ENCODE assay signal across 28 mouse cellular contexts in the genomic region with DNA sequence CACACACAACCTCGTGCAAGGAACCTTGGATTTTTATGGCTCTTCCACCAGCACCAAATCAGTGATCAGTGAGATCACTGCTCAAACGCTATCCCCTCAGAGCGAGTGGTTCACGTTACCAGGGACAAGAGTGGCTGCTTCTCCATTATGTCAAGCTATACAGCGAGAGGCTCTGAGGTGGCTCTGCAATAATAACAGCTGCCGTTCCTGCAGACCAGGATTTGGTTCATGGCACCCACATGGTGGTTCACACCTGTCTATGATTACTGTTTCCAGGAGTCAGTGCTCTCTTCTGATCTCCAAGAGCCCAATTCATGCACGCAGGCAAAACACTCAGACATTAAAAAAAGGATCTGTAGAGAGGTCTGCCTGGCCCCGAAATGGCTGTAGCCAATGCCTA. TPM values are rescaled to one million over a fixed set of nuclear protein-coding genes. Genes with fewer than 3 reads are reported as not detected.
"Had no signal": no experiment of that assay in that cellular context is flagged by ENCODE, and none has a peak within 500 bp of the region (broad histone marks: within the 10 kb centered on the region; RNA-seq: fewer than 3 reads in every experiment).

No protein-coding gene starts in this region.

- H3K9ac ChIP-seq: embryonic facial prominence, embryonic 12.5 days; embryonic facial prominence, embryonic 13.5 days; embryonic facial prominence, embryonic 15.5 days; forebrain, embryonic 12.5 days; forebrain, embryonic 13.5 days; forebrain, embryonic 15.5 days; forebrain, postnatal 0 days; heart, embryonic 12.5 days had no signal

- H3K4me2 ChIP-seq: embryonic facial prominence, embryonic 12.5 days; embryonic facial prominence, embryonic 13.5 days; embryonic facial prominence, embryonic 15.5 days; forebrain, embryonic 12.5 days; forebrain, embryonic 13.5 days; forebrain, embryonic 15.5 days; heart, embryonic 12.5 days had no signal

- ATAC-seq: forebrain, embryonic 16.5 days had no signal

- DNase-seq: cerebellum, adult 8-10 months; cerebellum, adult 9-10 months; cerebellum, adult 9-11 months; cerebellum, postnatal 10 days; cerebellum, postnatal 14 days; cerebellum, postnatal 25 days; cerebellum, postnatal 36 days; embryo, embryonic 11 days; forebrain, postnatal 0 days; gastrocnemius, adult 2 months; gastrocnemius, postnatal 10 days; gastrocnemius, postnatal 14 days; gastrocnemius, postnatal 25 days; gastrocnemius, postnatal 36 days; heart, adult 18-20 months; heart, adult 2 months had no signal

- H3K4me3 ChIP-seq: embryonic facial prominence, embryonic 12.5 days; embryonic facial prominence, embryonic 13.5 days; embryonic facial prominence, embryonic 15.5 days; erythroblast, embryonic 14.5 days; forebrain, embryonic 10.5 days; forebrain, embryonic 12.5 days; forebrain, embryonic 13.5 days; forebrain, embryonic 15.5 days; gastrocnemius, adult 2 months; heart, adult 2 months; heart, embryonic 10.5 days; heart, embryonic 12.5 days had no signal

- H3K27ac ChIP-seq: embryonic facial prominence, embryonic 12.5 days; embryonic facial prominence, embryonic 13.5 days; embryonic facial prominence, embryonic 15.5 days; forebrain, embryonic 10.5 days; forebrain, embryonic 12.5 days; forebrain, embryonic 13.5 days; forebrain, embryonic 15.5 days; gastrocnemius, adult 2 months; heart, adult 2 months; heart, embryonic 10.5 days had no signal

- H3K36me3 ChIP-seq: embryonic facial prominence, embryonic 12.5 days; embryonic facial prominence, embryonic 13.5 days; embryonic facial prominence, embryonic 15.5 days; forebrain, embryonic 12.5 days; forebrain, embryonic 15.5 days; heart, embryonic 10.5 days had no signal

- H3K27me3 ChIP-seq: embryonic facial prominence, embryonic 12.5 days; embryonic facial prominence, embryonic 13.5 days; embryonic facial prominence, embryonic 15.5 days; forebrain, embryonic 12.5 days; forebrain, embryonic 13.5 days; forebrain, embryonic 15.5 days; heart, embryonic 12.5 days had no signal

- H3K9me3 ChIP-seq: embryonic facial prominence, embryonic 12.5 days; embryonic facial prominence, embryonic 13.5 days; embryonic facial prominence, embryonic 15.5 days; forebrain, embryonic 10.5 days; forebrain, embryonic 12.5 days; forebrain, embryonic 13.5 days; forebrain, embryonic 15.5 days; heart, embryonic 10.5 days; heart, embryonic 12.5 days had no signal

RNA-seq across cellular contexts. Expression of a gene that starts 12.0 kb away (rescaled TPM):
- polyA plus RNA-seq: embryonic facial prominence, embryonic 12.5 days; forebrain, embryonic 13.5 days; gonadal fat pad, adult 2 months; heart, adult 2 months; heart, embryonic 12.5 days had no signal
